Mouse (Mus musculus) cortical plate, adult 2 months (tissue): ENCODE results near the gene Mmp14.

Experiments
- CTCF ChIP-seq: fragments of 200-500 bp; IDR thresholded peaks from 2 replicates; pipeline ENCODE4 v1.5.1; 2011; ENCODE audit warnings: mild to moderate bottlenecking, control low read depth, low read length; ENCODE audit not compliant: insufficient read depth; ENCODE audit errors: extremely low read depth
- POLR2A ChIP-seq: fragments of 200-500 bp; IDR thresholded peaks from 2 replicates; pipeline ENCODE4 v1.6.1; 2011; ENCODE audit warnings: mild to moderate bottlenecking, low read length, control low read depth; ENCODE audit not compliant: insufficient read depth; ENCODE audit errors: extremely low read depth

DNA sequence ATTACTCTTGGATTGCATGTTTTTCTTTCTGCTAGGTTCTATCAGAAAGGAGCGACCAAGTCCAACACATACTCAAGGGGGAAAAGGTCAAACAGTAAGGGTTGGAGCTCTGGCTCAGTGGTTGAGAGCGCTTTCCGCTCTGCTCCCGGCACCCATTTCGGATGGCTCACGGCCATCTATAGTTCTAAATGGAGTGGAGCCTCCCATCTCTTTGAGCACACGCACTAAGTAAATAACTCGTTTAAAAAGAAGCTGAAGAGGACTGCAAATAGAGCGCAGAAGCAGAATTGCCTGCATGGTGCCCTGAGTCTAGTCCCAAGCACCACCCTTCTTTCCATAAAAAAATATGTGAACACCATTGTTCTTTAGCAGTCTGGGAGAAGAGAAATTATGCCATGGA lies 22.2 kb downstream of the Mmp14 start:
- TF ChIP-seq CTCF: no peak
- no peak for TF ChIP-seq POLR2A
